In genomic region chr3:127787032-127787431, GRCm38 (mm10) we compare ENCODE assay signal across 29 mouse cellular contexts. TPM values are rescaled to one million over a fixed set of nuclear protein-coding genes. Genes with fewer than 3 reads are reported as not detected.
A peak's percentile ranks its signal among the peaks of the same experiment; 100 is the strongest.
DNase-seq lines count a peak whose midpoint lies in the region; ATAC-seq and TF ChIP-seq lines count a peak whose summit lies in the region.
"Had no signal": no experiment of that assay in that cellular context is flagged by ENCODE, and none has a peak within 500 bp of the region (broad histone marks: within the 10 kb centered on the region; RNA-seq: fewer than 3 reads in every experiment).

No protein-coding gene starts in this region.

- no peak overlapping the region for H3K4me2 ChIP-seq in lung, postnatal 0 days (replicated peaks; ENCODE audit: low read depth, low read length)
- H3K4me2 ChIP-seq: embryonic facial prominence, embryonic 15.5 days; forebrain, embryonic 12.5 days; heart, embryonic 11.5 days; hindbrain, embryonic 13.5 days; lung, embryonic 15.5 days; midbrain, embryonic 12.5 days; neural tube, embryonic 13.5 days had no signal

- H3K27me3 ChIP-seq in lung, postnatal 0 days (replicated peaks; ENCODE audit: insufficient read depth, low read length) = 0 out of 2 replicates have a peak, but pooled peaks cover 7% of the 10 kb centered on the region
- H3K27me3 ChIP-seq in kidney, adult 2 months (replicated peaks; ENCODE audit: control insufficient read depth, insufficient read depth, low read length) = no peaks in the 10 kb centered on the region
- peaks cover 64% of the 10 kb centered on the region for H3K27me3 ChIP-seq in embryonic facial prominence, embryonic 10.5 days (replicated peaks; ENCODE audit: low read depth, poor library complexity, severe bottlenecking)

- no peak for TF ChIP-seq CTCF in lung, postnatal 0 days (IDR thresholded peaks at IDR 0.05)
- no peak for TF ChIP-seq CTCF in bone marrow macrophage, adult 2 months (IDR thresholded peaks at IDR 0.05; ENCODE audit: low read depth, low read length)
- no peak for TF ChIP-seq CTCF in kidney, adult 2 months (conservative IDR thresholded peaks at IDR 0.05; ENCODE audit: insufficient read depth, insufficient read length, low read depth, low read length)

- no peak for ATAC-seq in lung, postnatal 0 days
- ATAC-seq: forebrain, postnatal 0 days; intestine, embryonic 16.5 days had no signal

- DNase-seq in lung, postnatal 0 days (ENCODE audit: low spot score) = peak; percentile 14
- DNase-seq in lung, postnatal 4 days = no peak
- no peak for DNase-seq in frontal cortex, postnatal 36 days (ENCODE audit: low spot score in 2 of 2)
- DNase-seq in kidney, adult 2 months = no peak
- DNase-seq in embryonic facial prominence, embryonic 10.5 days (ENCODE audit: low spot score) = no peak
- DNase-seq: adrenal gland, postnatal 14 days; cerebellum, adult 18-20 months; cerebellum, postnatal 10 days; forebrain, postnatal 0 days; gastrocnemius, postnatal 10 days; heart, postnatal 36 days; kidney, adult 9 months; kidney, postnatal 10 days; layer of hippocampus, postnatal 36 days; lung, postnatal 36 days; thymus, adult 2 months; thymus, postnatal 4 days had no signal

- no peak overlapping the region for H3K9ac ChIP-seq in lung, postnatal 0 days (replicated peaks; ENCODE audit: low read depth)
- H3K9ac ChIP-seq: embryonic facial prominence, embryonic 15.5 days; forebrain, embryonic 12.5 days; forebrain, postnatal 0 days; hindbrain, embryonic 13.5 days; lung, embryonic 15.5 days; midbrain, embryonic 12.5 days; neural tube, embryonic 13.5 days had no signal

- no peaks in the 10 kb centered on the region for H3K9me3 ChIP-seq in lung, postnatal 0 days (ENCODE audit: low read length)
- 0 out of 2 replicates have a peak, but pooled peaks cover 2% of the 10 kb centered on the region for H3K9me3 ChIP-seq in embryonic facial prominence, embryonic 10.5 days
- H3K9me3 ChIP-seq: embryonic facial prominence, embryonic 15.5 days; forebrain, embryonic 12.5 days; hindbrain, embryonic 13.5 days; lung, embryonic 15.5 days; midbrain, embryonic 12.5 days; neural tube, embryonic 13.5 days had no signal

- no peaks in the 10 kb centered on the region for H3K36me3 ChIP-seq in lung, postnatal 0 days (ENCODE audit: insufficient read depth, low read length)
- no peaks in the 10 kb centered on the region for H3K36me3 ChIP-seq in macrophage (ENCODE audit: inconsistent target)
- no peaks in the 10 kb centered on the region for H3K36me3 ChIP-seq in kidney, adult 2 months (ENCODE audit: control insufficient read depth, insufficient read depth, low read length)
- no peaks in the 10 kb centered on the region for H3K36me3 ChIP-seq in embryonic facial prominence, embryonic 10.5 days (replicated peaks)
- H3K36me3 ChIP-seq: embryonic facial prominence, embryonic 15.5 days; forebrain, embryonic 12.5 days; hindbrain, embryonic 13.5 days; lung, embryonic 15.5 days; midbrain, embryonic 12.5 days; neural tube, embryonic 13.5 days had no signal

- H3K4me3 ChIP-seq in lung, postnatal 0 days (ENCODE audit: low read depth, low read length) = no peak overlapping the region
- H3K4me3 ChIP-seq in bone marrow macrophage, adult 2 months (ENCODE audit: insufficient read depth, low read length) = no peak overlapping the region
- no peak overlapping the region for H3K4me3 ChIP-seq in macrophage (ENCODE audit: inconsistent target)
- no peak overlapping the region for H3K4me3 ChIP-seq in kidney, adult 2 months (ENCODE audit: insufficient read depth, low read depth, low read length)
- no peak overlapping the region for H3K4me3 ChIP-seq in embryonic facial prominence, embryonic 10.5 days
- H3K4me3 ChIP-seq: embryonic facial prominence, embryonic 15.5 days; forebrain, embryonic 12.5 days; hindbrain, embryonic 13.5 days; lung, embryonic 15.5 days; midbrain, embryonic 12.5 days; myocyte; neural tube, embryonic 13.5 days had no signal

- TF ChIP-seq POLR2A in bone marrow macrophage, adult 2 months (IDR thresholded peaks at IDR 0.05; ENCODE audit: borderline replicate concordance, low read depth, low read length) = no peak
- no peak for TF ChIP-seq POLR2A in kidney, adult 2 months (IDR thresholded peaks at IDR 0.05; ENCODE audit: low read depth, low read length)

- H3K4me1 ChIP-seq in lung, postnatal 0 days (ENCODE audit: insufficient read depth, low read depth, low read length) = no peaks in the 10 kb centered on the region
- peaks cover 25% of the 10 kb centered on the region for H3K4me1 ChIP-seq in bone marrow macrophage, adult 2 months (ENCODE audit: control insufficient read depth, insufficient read depth, low read length)
- H3K4me1 ChIP-seq in kidney, adult 2 months (ENCODE audit: control insufficient read depth, insufficient read depth, low read length) = peaks cover 12% of the 10 kb centered on the region; the same call in 1 of the 2 replicates
- peaks cover 24% of the 10 kb centered on the region for H3K4me1 ChIP-seq in embryonic facial prominence, embryonic 10.5 days

- peaks cover 54% of the 10 kb centered on the region for H3K79me2 ChIP-seq in macrophage (ENCODE audit: inconsistent target)

- TF ChIP-seq EP300 in lung, postnatal 0 days (IDR thresholded peaks at IDR 0.05) = no peak

- no peak overlapping the region for H3K27ac ChIP-seq in lung, postnatal 0 days (ENCODE audit: low read length)
- peak overlapping the region; percentile 91 for H3K27ac ChIP-seq in bone marrow macrophage, adult 2 months (ENCODE audit: insufficient read depth, low read depth, low read length)
- peak overlapping the region; percentile 99 for H3K27ac ChIP-seq in macrophage
- H3K27ac ChIP-seq in kidney, adult 2 months (ENCODE audit: insufficient read depth, low read depth, low read length) = no peak overlapping the region
- no peak overlapping the region for H3K27ac ChIP-seq in embryonic facial prominence, embryonic 10.5 days (replicated peaks)
- H3K27ac ChIP-seq: embryonic facial prominence, embryonic 15.5 days; forebrain, embryonic 12.5 days; hindbrain, embryonic 13.5 days; lung, embryonic 15.5 days; midbrain, embryonic 12.5 days; neural tube, embryonic 13.5 days; stomach, postnatal 0 days had no signal

RNA-seq across cellular contexts. Expression of gene Tifa, which starts 2.6 kb away (rescaled TPM):
- 6.3 and 7.1 TPM in 2 replicates for polyA plus RNA-seq in lung, postnatal 0 days (2015; fragmentation: Nextera tagmentation; extraction: Ambion mirVana)
- polyA plus RNA-seq in bone marrow macrophage, adult 2 months (2012; ENCODE audit: insufficient read depth, insufficient read length, missing spikeins) = 97.9 and 112 TPM in 2 replicates
- total RNA-seq in macrophage (2018; cell fraction: chromatin; rRNA removed) = 100 to 1,000 TPM in 5 of 26 experiments, 10 to 100 TPM in 21; 19.7 to 145 (median 77.4) TPM
- 100 to 1,000 TPM in 23 of 26 experiments, 10 to 100 TPM in 3; 72.1 to 179 (median 127) TPM for total RNA-seq in macrophage (2018; cell fraction: cytosol; rRNA removed)
- 100 to 1,000 TPM in 22 of 26 experiments, 10 to 100 TPM in 4; 59.3 to 215 (median 137) TPM for total RNA-seq in macrophage (2018; cell fraction: nucleus; rRNA removed)
- 54.9 to 117 TPM (median 84.8 TPM) in 3 replicates for polyA plus RNA-seq in macrophage (2018)
- polyA plus RNA-seq in kidney, adult 2 months (2012; rRNA removed) = 2.9 and 4.1 TPM in 2 replicates
- polyA plus RNA-seq in embryonic facial prominence, embryonic 10.5 days (2016; fragmentation: Nextera tagmentation; extraction: Ambion mirVana) = 1.6 and 1.9 TPM in 2 replicates

RNA-seq across cellular contexts. Expression of gene Alpk1, which starts 6.7 kb away (rescaled TPM):
- polyA plus RNA-seq in lung, postnatal 0 days (2015; fragmentation: Nextera tagmentation; extraction: Ambion mirVana) = 0.76 and 0.82 TPM in 2 replicates
- 29.9 and 35.4 TPM in 2 replicates for polyA plus RNA-seq in bone marrow macrophage, adult 2 months (2012; ENCODE audit: insufficient read depth, insufficient read length, missing spikeins)
- total RNA-seq in macrophage (2018; cell fraction: chromatin; rRNA removed) = 100 to 1,000 TPM in 25 of 26 experiments, 10 to 100 TPM in 1; 96.7 to 290 (median 134) TPM
- 10 to 100 TPM in 24 of 26 experiments, 1 to 10 TPM in 2; 9.5 to 19.4 (median 12.8) TPM for total RNA-seq in macrophage (2018; cell fraction: cytosol; rRNA removed)
- 100 to 1,000 TPM in 7 of 26 experiments, 10 to 100 TPM in 19; 54.1 to 169 (median 76.7) TPM for total RNA-seq in macrophage (2018; cell fraction: nucleus; rRNA removed)
- polyA plus RNA-seq in macrophage (2018) = 7.5 to 13.0 TPM (median 12.4 TPM) in 3 replicates
- 1.4 and 2.1 TPM in 2 replicates for polyA plus RNA-seq in kidney, adult 2 months (2012; rRNA removed)
- 0.60 and 0.83 TPM in 2 replicates for polyA plus RNA-seq in embryonic facial prominence, embryonic 10.5 days (2016; fragmentation: Nextera tagmentation; extraction: Ambion mirVana)

RNA-seq across cellular contexts. Expression of gene Ap1ar, which starts 50.3 kb away (rescaled TPM):
- polyA plus RNA-seq in lung, postnatal 0 days (2015; fragmentation: Nextera tagmentation; extraction: Ambion mirVana) = 24.7 and 25.7 TPM in 2 replicates
- polyA plus RNA-seq in bone marrow macrophage, adult 2 months (2012; ENCODE audit: insufficient read depth, insufficient read length, missing spikeins) = 28.0 and 28.4 TPM in 2 replicates
- 10 to 100 TPM; 16.8 to 93.6 (median 62.1) TPM for total RNA-seq in macrophage (2018; cell fraction: chromatin; rRNA removed)
- total RNA-seq in macrophage (2018; cell fraction: cytosol; rRNA removed) = 10 to 100 TPM; 11.8 to 25.0 (median 18.4) TPM
- 10 to 100 TPM; 12.7 to 80.8 (median 36.4) TPM for total RNA-seq in macrophage (2018; cell fraction: nucleus; rRNA removed)
- polyA plus RNA-seq in macrophage (2018) = 19.1 to 28.7 TPM (median 24.0 TPM) in 3 replicates
- 36.7 and 37.1 TPM in 2 replicates for polyA plus RNA-seq in kidney, adult 2 months (2012; rRNA removed)
- 60.6 and 64.6 TPM in 2 replicates for polyA plus RNA-seq in embryonic facial prominence, embryonic 10.5 days (2016; fragmentation: Nextera tagmentation; extraction: Ambion mirVana)

Comparison
In these comparisons a context has a peak if more than half of its experiments do, and no peak if none do; other contexts are left out.
1. H3K27ac ChIP-seq: peak in bone marrow macrophage, adult 2 months (single experiment) and macrophage (single experiment); none in lung, postnatal 0 days (single experiment), kidney, adult 2 months (single experiment) and embryonic facial prominence, embryonic 10.5 days (single experiment).